Mouse (Mus musculus) megakaryocyte, embryonic 14.5 days (primary cell): ENCODE measurements around the gene Ccdc63.

Experiments
- FLI1 ChIP-seq: IDR thresholded peaks from 2 replicates; pipeline ENCODE4 v1.6.1; 2012; ENCODE audit warnings: low read length, inconsistent platforms, mixed read lengths
- GATA1 ChIP-seq: IDR thresholded peaks from 3 replicates; pipeline ENCODE4 v1.6.1; 2012; ENCODE audit warnings: mixed read lengths, low read length, inconsistent platforms, borderline replicate concordance

GRCm38 (mm10) chr5:122133050-122133389, 7.6 kb downstream of the Ccdc63 start:
- TF ChIP-seq GATA1 (no peak), FLI1 (no peak)
